Mouse (Mus musculus) lung, postnatal 0 days (tissue): ENCODE measurements around the gene Ift122.

Source experiments
- CTCF ChIP-seq: IDR thresholded peaks from 2 replicates; pipeline ENCODE4 v1.5.1; 2016; ENCODE audit warnings: antibody characterized with exemption, mild to moderate bottlenecking
- EP300 ChIP-seq: IDR thresholded peaks from 2 replicates; pipeline ENCODE4 v1.6.1; 2016; ENCODE audit warnings: antibody characterized with exemption, mild to moderate bottlenecking, control low read depth

- TF ChIP-seq CTCF (no peak), EP300 (peak; percentile 25; the same call in 1 of the 2 replicates)
These were observed 106.0 kb downstream of the Ift122 start for GRCm38 (mm10) chr6:115959151-115959691.
